Mouse (Mus musculus) MEL (cell line): ENCODE data around the gene Ccdc3. TPM values are rescaled to one million over a fixed set of nuclear protein-coding genes. Genes with fewer than 3 reads are reported as not detected.
A peak's percentile ranks its signal among the peaks of the same experiment; 100 is the strongest.

Source experiments
- DNase-seq: peaks from one replicate; pipeline ENCODE4 v3.0.0; 2011; ENCODE audit warnings: low read depth, low spot score
- H3K27ac ChIP-seq: 2 replicates; pipeline ENCODE4 v1.5.1; 2012; ENCODE audit warnings: low read depth, mild to moderate bottlenecking, control low read depth, low read length, moderate library complexity; ENCODE audit not compliant: control insufficient read depth
- H3K27me3 ChIP-seq, 2 experiments: fragments of 150-350 bp in 1 of 2; sonication (generic) in 1 of 2; 2 replicates each; pipeline ENCODE4 v1.6.1; 2012; ENCODE audit warnings: low read length in 2 of 2, mild to moderate bottlenecking in 2 of 2, improper control_type of control experiment in 1 of 2, moderate library complexity in 1 of 2; ENCODE audit not compliant: insufficient read depth in 2 of 2, control insufficient read depth in 1 of 2
- H3K36me3 ChIP-seq, 2 experiments: 2 replicates each; pipeline ENCODE4 v1.6.1; 2012 to 2014; ENCODE audit warnings: low read length in 2 of 2, improper control_type of control experiment in 1 of 2, inconsistent platforms in 1 of 2, mild to moderate bottlenecking in 1 of 2; ENCODE audit not compliant: insufficient read depth in 2 of 2, control insufficient read depth in 1 of 2
- H3K4me1 ChIP-seq, 2 experiments: fragments of 150-350 bp in 1 of 2; sonication (generic) in 1 of 2; 2 replicates each; pipeline ENCODE4 v1.6.1; 2012; ENCODE audit warnings: low read length in 2 of 2, improper control_type of control experiment in 1 of 2, mild to moderate bottlenecking in 1 of 2; ENCODE audit not compliant: insufficient read depth in 2 of 2, control insufficient read depth in 1 of 2
- H3K4me3 ChIP-seq, 2 experiments: fragments of 150-350 bp in 1 of 2; sonication (generic) in 1 of 2; 2 replicates each; pipeline ENCODE4 v1.5.1; 2012; ENCODE audit warnings: low read depth in 2 of 2, low read length in 2 of 2, mild to moderate bottlenecking in 2 of 2, moderate library complexity in 2 of 2, control low read depth in 1 of 2, improper control_type of control experiment in 1 of 2; ENCODE audit not compliant: control insufficient read depth in 1 of 2, insufficient read depth in 1 of 2
- H3K79me2 ChIP-seq: 2 replicates; pipeline ENCODE4 v1.6.1; 2012; ENCODE audit warnings: mild to moderate bottlenecking, low read length, moderate library complexity; ENCODE audit not compliant: control insufficient read depth, poor library complexity, insufficient read depth
- H3K9ac ChIP-seq: 2 replicates; pipeline ENCODE4 v1.6.1; 2012; ENCODE audit warnings: low read depth, mild to moderate bottlenecking, control low read depth, low read length, moderate library complexity; ENCODE audit not compliant: control insufficient read depth, poor library complexity, severe bottlenecking
- H3K9me3 ChIP-seq: fragments of 150-350 bp; sonication (generic); replicated peaks from 2 replicates; pipeline ENCODE4 v1.6.1; 2012; ENCODE audit warnings: mild to moderate bottlenecking, low read length, improper control_type of control experiment, moderate library complexity; ENCODE audit not compliant: insufficient read depth
- EP300 ChIP-seq, 2 experiments: IDR thresholded peaks; 2 replicates each; pipeline ENCODE4 v1.6.1; 2011; ENCODE audit warnings: improper control_type of control experiment in 2 of 2, low read length in 2 of 2, low read depth in 1 of 2, mild to moderate bottlenecking in 1 of 2
- GATA1 ChIP-seq: IDR thresholded peaks from 2 replicates; pipeline ENCODE4 v1.6.1; 2011; ENCODE audit warnings: low read depth, low read length, improper control_type of control experiment
- KAT2A ChIP-seq: conservative IDR thresholded peaks from 2 replicates; pipeline ENCODE4 v1.6.1; 2012; ENCODE audit warnings: low read depth, low read length, improper control_type of control experiment, inconsistent platforms
- MAX ChIP-seq: IDR thresholded peaks from 2 replicates; pipeline ENCODE4 v1.6.1; 2011; ENCODE audit warnings: low read length, improper control_type of control experiment
- MXI1 ChIP-seq: IDR thresholded peaks from 2 replicates; pipeline ENCODE4 v1.6.1; 2011; ENCODE audit warnings: mild to moderate bottlenecking, low read depth, low read length, improper control_type of control experiment
- MYB ChIP-seq: IDR thresholded peaks from 2 replicates; pipeline ENCODE4 v1.6.1; 2011; ENCODE audit warnings: mild to moderate bottlenecking, low read depth, low read length, improper control_type of control experiment
- MYC ChIP-seq: IDR thresholded peaks from 2 replicates; pipeline ENCODE4 v1.6.1; 2011; ENCODE audit warnings: low read depth, mild to moderate bottlenecking, low read length, improper control_type of control experiment, moderate library complexity
- NELFE ChIP-seq: IDR thresholded peaks from 2 replicates; pipeline ENCODE4 v1.6.1; 2011; ENCODE audit warnings: low read depth, low read length, improper control_type of control experiment
- NRF1 ChIP-seq: IDR thresholded peaks from 2 replicates; pipeline ENCODE4 v1.6.1; 2014; ENCODE audit warnings: low read depth, mild to moderate bottlenecking, inconsistent platforms, low read length, improper control_type of control experiment, moderate library complexity; ENCODE audit not compliant: poor library complexity, insufficient read depth, severe bottlenecking
- RCOR1 ChIP-seq: IDR thresholded peaks from 2 replicates; pipeline ENCODE4 v1.6.1; 2012; ENCODE audit warnings: low read depth, mild to moderate bottlenecking, inconsistent platforms, low read length, improper control_type of control experiment
- TBP ChIP-seq: IDR thresholded peaks from 2 replicates; pipeline ENCODE4 v1.8.0; 2011; ENCODE audit warnings: low read depth, low read length, improper control_type of control experiment
- TCF12 ChIP-seq: IDR thresholded peaks from 2 replicates; pipeline ENCODE4 v1.6.1; 2014; ENCODE audit warnings: low read depth, mild to moderate bottlenecking, inconsistent platforms, low read length, improper control_type of control experiment, moderate library complexity
- UBTF ChIP-seq: IDR thresholded peaks from 2 replicates; pipeline ENCODE4 v1.6.1; 2012; ENCODE audit warnings: low read depth, mild to moderate bottlenecking, inconsistent platforms, low read length, improper control_type of control experiment, moderate library complexity, borderline replicate concordance; ENCODE audit not compliant: insufficient read depth
- USF1 ChIP-seq: IDR thresholded peaks from 2 replicates; pipeline ENCODE4 v1.6.1; 2014; ENCODE audit warnings: low read depth, mild to moderate bottlenecking, inconsistent platforms, low read length, improper control_type of control experiment, moderate library complexity
- USF2 ChIP-seq, 2 experiments: IDR thresholded peaks; 2 replicates each; pipeline ENCODE4 v1.6.1; 2011 to 2012; ENCODE audit warnings: improper control_type of control experiment in 2 of 2, low read length in 2 of 2, borderline replicate concordance in 1 of 2, inconsistent platforms in 1 of 2, low read depth in 1 of 2, mild to moderate bottlenecking in 1 of 2; ENCODE audit not compliant: insufficient read depth in 1 of 2
- ZC3H11A ChIP-seq: IDR thresholded peaks from 2 replicates; pipeline ENCODE4 v1.6.1; 2012; ENCODE audit warnings: low read depth, mild to moderate bottlenecking, inconsistent platforms, low read length, improper control_type of control experiment
- ZKSCAN1 ChIP-seq: IDR thresholded peaks from 2 replicates; pipeline ENCODE4 v1.6.1; 2012; ENCODE audit warnings: low read depth, mild to moderate bottlenecking, inconsistent platforms, low read length, improper control_type of control experiment, moderate library complexity
- ZMIZ1 ChIP-seq: IDR thresholded peaks from 2 replicates; pipeline ENCODE4 v1.6.1; 2012; ENCODE audit warnings: low read depth, mild to moderate bottlenecking, inconsistent platforms, low read length, improper control_type of control experiment, moderate library complexity
- ZNF384 ChIP-seq: IDR thresholded peaks from 2 replicates; pipeline ENCODE4 v1.6.1; 2012; ENCODE audit warnings: low read depth, mild to moderate bottlenecking, inconsistent platforms, low read length, improper control_type of control experiment
- polyA plus RNA-seq, 2 experiments: library from polyadenylated mRNA; stranded (reverse) in 1 of 2; unstranded in 1 of 2; fragments of >175 nt in 1 of 2; fragments of >200 nt in 1 of 2; gene quantifications; 2 replicates each; pipeline versions ENCODE4 v1.2.1 to v1.2.4; 2012; ENCODE audit warnings: low replicate concordance in 2 of 2, low read depth in 1 of 2; ENCODE audit not compliant: insufficient read length in 2 of 2, insufficient read depth in 1 of 2, missing spikeins in 1 of 2
- total RNA-seq: library from RNA; depleted of rRNA; stranded (reverse); fragments of 300-350 nt; gene quantifications from 2 replicates; pipeline ENCODE4 v1.2.3, GENCODE M21; 2012

The Ccdc3 gene
- total and polyA plus RNA-seq, 3 experiments, result not detected

- H3K79me2 ChIP-seq, result no peaks in the 10 kb centered on the region
- no peak overlapping the region for H3K9ac ChIP-seq
- DNase-seq, result no peak
- no peak overlapping the region for H3K4me3 ChIP-seq
- H3K27me3 ChIP-seq, result no peaks in the 10 kb centered on the region
- no peaks in the 10 kb centered on the region for H3K9me3 ChIP-seq
- H3K27ac ChIP-seq, result no peak overlapping the region
- no peaks in the 10 kb centered on the region for H3K36me3 ChIP-seq
- H3K4me1 ChIP-seq, result no peaks in the 10 kb centered on the region
- TF ChIP-seq KAT2A (no peak), GATA1 (no peak), MYC (no peak), ZC3H11A (no peak)
Observed at GRCm38 (mm10) chr2:5101743-5102245, 35.8 kb upstream of the Ccdc3 start.

- Histone ChIP-seq H3K36me3 (no peaks in the 10 kb centered on the region), H3K4me3 (no peak overlapping the region), H3K27me3 (no peaks in the 10 kb centered on the region), H3K27ac (no peak overlapping the region), H3K4me1 (no peaks in the 10 kb centered on the region), H3K9me3 (no peaks in the 10 kb centered on the region), H3K9ac (no peak overlapping the region), H3K79me2 (no peaks in the 10 kb centered on the region)
- no peak for TF ChIP-seq MXI1
- TF ChIP-seq NRF1, result no peak
- TF ChIP-seq ZNF384, result no peak
- no peak for TF ChIP-seq ZKSCAN1
- TF ChIP-seq USF1, result no peak
- TF ChIP-seq TBP, result no peak
- TF ChIP-seq TCF12, result no peak
- TF ChIP-seq USF2 (IDR thresholded peaks at IDR 0.05; ENCODE audit: borderline replicate concordance in 1 of 2, insufficient read depth in 1 of 2, low read depth in 1 of 2, low read length in 2 of 2), result no peak
- no peak for TF ChIP-seq MYB
- TF ChIP-seq MAX, result no peak
- DNase-seq, result no peak
Observed at GRCm38 (mm10) chr2:5102891-5103290, 34.7 kb upstream of the Ccdc3 start.

GRCm38 (mm10) chr2:5112785-5113291 is 24.7 kb upstream of the Ccdc3 start:
- peak; percentile 58 for DNase-seq
- no peaks in the 10 kb centered on the region for H3K79me2 ChIP-seq
- TF ChIP-seq GATA1 (0 out of 2 replicates have a peak, but pooled peaks have one; percentile 4), MYC (no peak), UBTF (no peak), ZMIZ1 (no peak), USF2 (IDR thresholded peaks at IDR 0.05; ENCODE audit: borderline replicate concordance in 1 of 2, insufficient read depth in 1 of 2, low read depth in 1 of 2, low read length in 2 of 2) (no peak), NELFE (no peak), KAT2A (no peak), RCOR1 (0 out of 2 replicates have a peak, but pooled peaks have one; percentile 7), EP300 (IDR thresholded peaks at IDR 0.05; ENCODE audit: low read depth in 1 of 2, low read length in 2 of 2) (no peak), TBP (no peak), TCF12 (0 out of 2 replicates have a peak, but pooled peaks have one; percentile 5)
- peaks cover 2 to 7% of the 10 kb centered on the region in 2 experiments; a peak in 3 of 4 replicates for H3K27me3 ChIP-seq
- no peaks in the 10 kb centered on the region for H3K9me3 ChIP-seq
- H3K9ac ChIP-seq, result no peak overlapping the region
- no peak overlapping the region; a peak in 1 of 4 replicates for H3K4me3 ChIP-seq
- peaks cover 0 to 5% of the 10 kb centered on the region in 2 experiments; a peak in 1 of 4 replicates for H3K4me1 ChIP-seq
- H3K27ac ChIP-seq, result no peak overlapping the region
- peaks cover 0 to 2% of the 10 kb centered on the region in 2 experiments; a peak in 1 of 4 replicates for H3K36me3 ChIP-seq
